Mouse (Mus musculus) liver, adult 2 months (tissue): ENCODE measurements around the gene Hnrnpa0.

Experiments
- CTCF ChIP-seq: fragments of 200-500 bp; IDR thresholded peaks from 2 replicates; pipeline ENCODE4 v1.5.1; 2011; ENCODE audit warnings: low read depth, low read length, control low read depth
- POLR2A ChIP-seq: fragments of 200-500 bp; IDR thresholded peaks from 2 replicates; pipeline ENCODE4 v1.6.1; 2011; ENCODE audit warnings: low read length, control low read depth; ENCODE audit not compliant: insufficient read depth; ENCODE audit errors: extremely low read depth

DNA sequence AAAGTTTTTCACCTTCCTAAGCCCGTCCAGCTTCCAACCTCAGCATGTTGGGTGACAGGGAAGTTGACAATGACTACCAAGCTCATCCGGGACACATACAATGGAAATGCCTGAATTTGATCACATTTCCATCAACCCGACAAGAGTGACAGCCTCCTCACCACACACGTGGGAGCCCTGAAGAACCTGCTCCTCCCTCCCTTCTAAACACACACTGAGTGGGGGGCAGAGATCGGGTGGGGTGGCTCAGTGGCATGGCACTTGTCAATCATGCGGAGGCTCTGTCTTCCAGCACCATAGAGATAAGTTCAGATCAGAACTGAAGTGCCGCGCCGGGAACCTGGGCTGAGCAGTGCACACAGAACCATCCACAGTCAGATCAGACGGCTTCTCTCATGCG, 22.1 kb upstream of the Hnrnpa0 start:
- TF ChIP-seq CTCF (no peak), POLR2A (no peak)
